Mouse (Mus musculus) activated CD4-positive, CD25-positive, alpha-beta regulatory T cell, adult 4 months (primary cell): ENCODE measurements around the gene Thsd7a. TPM values are rescaled to one million over a fixed set of nuclear protein-coding genes. Genes with fewer than 3 reads are reported as not detected.

Source experiments
- ATAC-seq: one replicate; pipeline ENCODE4 v1.8.0; 2017
- polyA plus RNA-seq, 2 experiments: library from polyadenylated mRNA; unstranded; fragments of 100-300 nt; shearing (Covaris generic); gene quantifications; one replicate each; pipeline ENCODE4 v1.2.1; 2017

Thsd7a gene
- polyA plus RNA-seq, 2 experiments from 2014 or later: not detected

DNA sequence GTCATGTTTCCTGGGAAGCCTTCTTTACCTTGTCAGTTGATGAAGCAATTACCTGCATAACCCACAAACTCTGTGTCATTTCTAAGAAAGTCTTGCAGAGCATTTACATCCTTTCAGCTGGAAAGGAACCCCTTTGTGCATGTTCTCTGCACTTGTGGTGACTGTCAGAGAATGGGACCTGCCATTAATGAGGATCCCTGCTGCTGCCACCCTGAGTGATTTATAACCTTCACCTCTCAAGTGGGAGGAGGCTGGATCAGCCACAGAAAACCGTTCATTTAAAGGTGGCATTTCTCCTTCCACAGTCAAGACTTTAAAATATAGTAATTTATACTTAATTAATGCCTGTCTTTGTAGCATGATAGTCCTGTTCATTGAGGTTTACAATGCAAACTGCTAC, 99.6 kb downstream of the Thsd7a start:
- no peak for ATAC-seq

DNA sequence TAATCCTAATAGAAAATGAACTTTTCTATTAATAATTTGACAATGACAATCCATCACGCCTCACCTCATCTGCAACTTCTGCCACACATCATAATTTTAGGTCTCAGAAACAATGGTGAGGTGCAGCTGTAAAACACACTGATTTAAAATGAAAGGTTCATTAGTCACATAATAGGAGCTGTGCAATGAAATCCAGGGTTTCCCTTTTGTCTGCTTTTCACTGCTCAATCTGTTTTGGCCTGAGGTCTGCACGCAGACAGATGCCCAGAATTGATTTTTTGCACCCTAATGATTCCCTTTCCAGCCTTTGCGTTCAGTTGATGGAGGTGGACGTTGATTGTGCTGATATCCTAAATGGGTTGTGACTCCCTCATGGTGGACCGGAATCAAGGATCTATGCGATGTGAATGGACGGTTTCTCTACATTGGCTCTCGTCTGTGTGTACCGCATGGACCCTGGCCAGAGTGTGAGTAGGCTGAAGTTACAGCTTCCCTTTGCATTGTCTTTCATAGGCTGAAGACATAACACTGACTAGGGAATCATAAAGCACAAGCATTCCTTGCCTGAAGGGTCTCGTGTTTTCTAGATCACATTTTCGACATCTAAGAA, 120.5 kb downstream of the Thsd7a start:
- no peak for ATAC-seq

DNA sequence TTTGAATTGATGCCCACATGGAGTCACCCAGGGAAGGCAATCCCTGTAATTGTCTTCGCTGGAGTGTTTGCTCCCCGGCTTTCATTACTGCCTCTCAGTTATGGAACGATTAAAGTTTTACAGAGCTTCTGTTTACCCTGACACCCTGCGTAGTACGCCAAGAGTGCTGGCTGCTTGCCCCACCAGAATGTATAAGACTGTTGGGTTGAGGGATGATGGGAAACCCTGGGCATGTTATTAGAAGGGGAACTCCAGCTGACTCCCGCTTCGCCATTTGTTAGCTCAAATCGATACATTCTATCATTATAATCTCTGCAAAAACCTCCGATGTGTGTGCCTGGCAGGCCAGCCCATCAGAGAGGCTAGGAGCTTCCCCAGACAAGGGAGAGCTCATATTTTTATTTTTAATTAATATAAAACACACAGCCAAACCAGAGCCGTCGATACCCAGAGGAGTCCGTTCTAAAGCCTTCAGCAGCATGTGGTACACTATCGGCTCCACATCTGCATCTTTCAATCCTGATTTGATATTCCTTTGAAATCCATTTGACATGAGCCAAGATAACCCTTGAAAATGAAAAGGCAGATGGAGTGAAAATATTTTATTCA, 142.5 kb downstream of the Thsd7a start:
- no peak for ATAC-seq

DNA sequence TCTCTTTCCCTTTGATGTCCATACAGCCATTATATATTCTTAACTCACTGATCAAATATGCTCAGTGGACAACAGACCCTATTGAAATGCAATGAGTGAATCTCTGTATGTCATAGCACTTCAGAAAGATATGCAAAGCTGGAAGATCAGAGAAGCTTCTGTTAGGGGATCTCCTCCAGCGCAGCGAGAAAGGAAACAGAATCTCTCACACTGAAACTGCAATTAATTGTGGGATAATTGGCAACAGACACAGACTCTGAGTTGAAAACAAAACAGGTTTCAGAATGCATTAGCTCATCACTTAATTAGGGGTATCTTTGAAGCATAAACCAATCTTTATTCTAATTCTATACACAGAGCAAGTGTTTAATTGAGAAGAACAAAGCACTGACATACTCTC, 146.3 kb downstream of the Thsd7a start:
- ATAC-seq: no peak

DNA sequence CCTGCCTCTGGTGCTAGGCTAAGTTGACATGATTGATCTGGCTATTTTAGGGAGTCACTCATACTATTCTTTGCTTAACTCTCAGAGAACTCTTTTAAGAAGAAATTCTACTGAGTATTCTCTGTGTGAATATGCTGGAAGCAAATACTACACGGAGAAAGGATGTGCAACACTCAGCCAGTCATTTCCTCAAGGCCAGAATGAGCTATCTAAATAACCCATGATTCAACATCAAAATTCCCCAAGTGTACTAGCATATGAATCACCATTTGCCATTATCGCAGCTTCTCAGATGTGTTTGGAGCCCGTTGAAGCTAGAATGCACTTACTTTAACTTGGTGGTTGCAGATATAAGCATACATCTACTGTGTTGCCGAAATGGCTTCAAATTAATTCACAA, 147.0 kb downstream of the Thsd7a start:
- ATAC-seq: no peak

DNA sequence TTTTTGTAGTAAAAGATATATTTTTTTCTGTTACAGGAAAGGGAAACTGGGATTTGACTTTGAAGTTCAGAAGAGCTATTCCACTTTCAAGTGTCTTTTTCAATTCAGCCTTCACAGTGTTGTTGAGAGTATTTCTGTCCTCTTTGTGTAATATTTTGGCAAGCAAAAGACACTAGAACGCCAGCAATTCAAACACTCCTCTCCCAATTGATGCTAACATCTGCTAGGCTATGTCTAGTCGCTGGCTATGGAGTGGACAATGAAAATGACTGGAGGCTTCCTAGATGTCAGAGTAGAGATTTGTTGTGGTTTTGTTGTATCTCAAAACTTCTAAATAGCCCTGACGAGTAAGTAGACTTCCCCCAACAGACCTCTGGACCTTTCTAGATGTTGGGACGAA, 164.8 kb downstream of the Thsd7a start:
- no peak for ATAC-seq

DNA sequence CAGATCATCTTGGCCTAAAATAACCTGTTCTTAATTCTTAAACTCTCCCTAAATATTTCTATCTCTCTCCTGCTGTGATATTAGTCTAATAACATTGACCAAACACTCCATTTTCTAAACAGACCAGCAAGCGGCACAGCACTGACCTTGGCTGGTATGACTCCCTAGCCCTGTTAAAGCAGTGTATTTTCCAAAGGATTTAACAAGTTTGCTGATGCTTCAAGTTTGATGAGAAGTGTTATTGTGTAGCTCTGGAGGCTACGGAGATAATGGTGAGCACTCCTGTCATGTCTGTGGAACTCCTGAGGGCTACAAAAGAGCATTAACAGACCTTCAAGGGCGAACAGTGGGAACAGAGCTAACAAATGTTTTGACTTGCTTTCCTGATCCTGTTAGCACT, 168.1 kb downstream of the Thsd7a start:
- ATAC-seq: no peak

DNA sequence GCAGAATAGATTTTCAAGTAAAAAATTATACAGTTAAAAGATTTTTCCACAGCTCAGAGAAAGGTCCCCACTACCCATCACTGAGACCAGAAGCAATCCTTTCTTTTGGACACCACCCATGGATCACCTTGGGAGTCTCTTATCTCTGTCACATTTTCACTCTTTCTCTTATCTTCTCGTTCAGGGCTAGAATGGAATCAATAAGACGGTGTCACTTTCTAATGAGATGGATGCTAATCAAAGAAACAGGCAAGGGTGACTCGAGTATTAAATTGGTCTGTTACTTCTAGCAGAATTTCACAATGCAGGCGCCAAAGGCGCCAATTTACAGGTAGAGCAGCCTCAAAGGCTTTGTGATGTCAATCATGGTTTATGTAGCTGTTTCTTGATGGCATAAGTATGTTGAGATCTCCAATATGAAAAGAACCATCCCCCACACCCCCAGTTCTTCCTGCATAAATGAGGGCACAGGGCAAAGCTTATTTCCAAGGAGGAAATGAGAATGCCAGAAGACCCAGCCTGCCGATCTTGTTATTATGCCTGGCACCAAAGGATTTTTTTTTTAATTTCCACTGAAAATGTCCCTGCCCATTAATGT, 173.5 kb downstream of the Thsd7a start:
- ATAC-seq: no peak

DNA sequence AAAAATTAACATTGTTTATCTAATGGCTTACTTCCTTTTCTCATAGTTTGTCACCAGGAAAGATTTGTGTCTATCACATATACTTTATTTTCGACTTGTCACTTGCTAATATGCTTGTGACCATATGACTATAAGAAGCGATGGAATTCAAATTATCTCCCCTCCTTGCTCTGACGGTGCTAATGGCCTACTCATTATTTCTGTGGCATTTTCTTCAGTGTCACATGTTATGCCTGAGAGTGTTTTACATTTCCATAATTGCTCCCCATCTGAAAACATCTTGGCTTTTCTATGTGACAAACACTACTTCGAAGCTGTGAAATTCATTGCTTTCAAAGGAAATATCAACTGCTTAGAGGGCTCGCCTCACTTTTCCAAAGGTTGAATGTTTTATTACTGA, 177.0 kb downstream of the Thsd7a start:
- no peak for ATAC-seq

DNA sequence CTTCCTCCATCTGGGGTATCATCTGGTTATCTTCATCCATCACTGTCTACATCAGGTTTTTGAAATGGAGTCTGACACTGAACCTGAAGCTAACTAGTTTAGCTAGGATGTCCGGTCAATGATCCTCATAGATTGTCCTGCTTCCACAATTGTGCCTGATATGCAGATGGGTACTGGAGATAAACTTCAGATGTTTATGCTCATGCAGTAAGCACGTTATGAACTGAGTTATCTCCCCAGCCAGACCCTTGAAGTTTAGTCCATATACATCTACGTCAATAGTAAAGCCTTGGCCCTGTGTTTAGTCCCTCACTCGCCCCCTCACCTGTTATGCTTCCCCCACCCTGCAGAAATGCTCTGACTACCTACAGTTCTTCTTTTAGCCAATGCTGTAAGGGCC, 184.1 kb downstream of the Thsd7a start:
- ATAC-seq: no peak

DNA sequence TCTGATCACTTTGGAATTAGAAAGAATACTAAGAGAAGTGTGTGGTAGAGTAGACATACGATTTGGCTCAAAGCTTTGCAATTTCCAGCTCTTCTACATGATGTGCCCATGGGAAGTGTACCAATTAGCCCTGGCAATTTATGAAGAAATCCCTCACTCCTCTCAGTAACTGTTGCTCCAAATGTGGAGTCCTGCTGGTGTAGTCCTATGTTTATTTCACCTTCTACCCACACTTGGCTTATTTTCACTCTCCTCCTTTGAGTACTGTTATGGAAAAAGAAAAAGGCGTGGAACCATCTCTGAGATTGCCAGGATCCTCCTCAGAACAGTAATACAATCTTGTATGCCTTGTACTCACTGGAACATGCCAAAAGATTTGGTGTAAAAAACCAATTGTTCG, 186.9 kb downstream of the Thsd7a start:
- ATAC-seq: no peak

DNA sequence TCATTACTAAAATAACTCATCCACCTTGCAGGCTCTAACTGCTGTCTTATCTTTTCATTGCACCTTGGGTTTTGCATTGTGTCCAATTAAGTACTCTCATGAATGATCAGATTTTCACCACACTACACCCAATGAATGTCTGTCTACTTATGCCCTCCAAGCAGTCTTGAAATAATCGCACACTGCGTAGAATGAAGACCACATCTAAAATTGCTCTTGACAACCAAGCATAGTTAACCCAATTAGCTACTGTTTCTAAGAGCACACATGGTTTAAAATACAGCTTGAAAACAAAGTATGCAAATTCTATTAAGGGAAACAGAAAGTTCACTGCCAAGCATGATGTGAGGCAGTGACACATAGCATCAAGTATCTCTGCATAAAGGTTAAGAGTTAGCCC, 188.7 kb downstream of the Thsd7a start:
- ATAC-seq: no peak

DNA sequence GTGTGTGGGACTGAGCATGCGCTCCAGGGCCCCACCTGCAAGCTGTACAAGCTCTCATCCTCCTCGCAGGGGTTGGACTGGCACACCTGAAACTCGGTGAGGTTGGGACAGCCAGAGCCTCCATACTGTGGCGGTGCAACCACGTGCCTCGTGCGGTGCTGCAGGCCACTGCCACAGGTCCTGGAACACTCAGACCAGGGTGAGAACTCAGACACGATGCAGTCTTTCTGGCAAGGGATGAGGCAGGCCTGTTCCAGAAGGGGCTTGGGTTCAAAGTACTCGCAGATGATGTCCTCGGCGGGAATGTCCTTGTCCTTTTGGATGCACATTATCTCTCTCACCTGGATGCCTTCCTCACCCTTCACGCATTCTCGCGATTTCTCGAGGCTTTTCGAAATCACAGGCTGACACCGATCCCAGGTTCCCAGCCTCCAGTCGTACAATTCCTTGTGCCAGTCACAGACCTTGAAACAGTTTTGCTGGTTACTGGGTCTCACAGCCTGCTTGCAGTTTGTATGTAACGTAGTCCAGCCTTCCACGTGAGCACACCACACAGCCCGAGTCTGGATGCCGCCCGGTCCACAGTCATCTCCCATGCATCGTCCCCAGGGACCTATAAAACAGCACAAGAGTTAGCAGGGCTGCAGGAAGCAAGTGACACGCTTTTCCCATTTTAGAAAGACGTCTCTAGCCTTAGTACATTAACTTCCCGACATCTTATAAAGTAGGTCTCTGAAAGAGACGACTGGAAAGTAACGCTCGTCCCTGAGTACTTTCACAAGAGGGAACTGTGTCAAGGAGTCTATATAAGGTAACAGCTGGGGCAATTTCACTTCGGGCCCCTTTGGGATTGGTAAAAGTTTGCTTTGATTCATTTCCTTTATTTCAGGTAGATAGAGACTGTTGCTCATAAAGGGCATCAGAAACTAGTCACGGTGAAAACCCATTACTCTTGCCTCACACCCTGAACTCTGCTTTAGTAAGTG, 193.8 kb downstream of the Thsd7a start:
- ATAC-seq: no peak

DNA sequence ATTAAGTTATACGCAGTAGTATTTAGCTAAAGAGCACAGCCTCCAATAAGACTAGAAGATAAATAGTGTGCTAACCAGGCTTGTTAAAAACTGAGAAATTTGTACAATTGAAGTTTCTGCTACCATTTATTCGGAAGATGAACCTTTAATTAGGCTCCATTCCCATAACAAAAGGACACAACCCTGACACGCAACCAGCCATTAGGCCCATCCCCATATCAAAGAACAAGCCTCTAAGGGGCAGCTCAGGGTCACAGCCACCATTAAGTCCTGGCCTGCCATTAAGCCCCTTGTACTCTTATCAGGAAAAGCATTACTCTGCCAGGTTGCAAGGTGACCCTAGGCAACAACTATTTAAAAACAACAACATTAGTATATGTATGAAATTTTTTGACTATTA, 198.0 kb downstream of the Thsd7a start:
- no peak for ATAC-seq

DNA sequence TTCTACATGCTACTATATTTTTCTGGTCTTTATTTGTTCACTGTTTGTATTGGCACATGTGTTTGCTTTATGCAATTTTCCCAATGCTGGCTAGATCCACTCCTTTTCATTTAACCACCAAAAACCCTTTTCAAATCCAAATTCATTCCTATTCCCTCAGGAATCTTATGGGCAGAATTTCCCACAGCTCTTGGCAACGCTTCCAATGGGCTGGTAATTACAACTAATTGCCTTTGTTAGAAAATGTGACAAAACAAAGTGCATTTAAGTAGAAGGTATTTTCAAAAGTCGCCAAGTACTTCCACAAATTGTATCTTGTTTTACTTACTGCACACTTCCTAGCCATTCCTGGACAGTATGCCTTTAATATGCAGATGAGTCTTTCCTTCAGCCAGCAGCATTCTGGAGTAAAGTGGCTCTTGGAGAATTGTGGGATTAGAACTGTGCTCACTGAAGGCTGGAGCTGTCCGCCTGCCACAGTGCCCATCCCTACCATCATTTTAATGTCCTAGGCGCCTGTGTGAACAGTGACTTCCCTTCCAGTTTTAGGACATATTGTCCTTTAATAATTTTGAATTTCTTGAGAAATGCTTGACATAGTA, 199.1 kb downstream of the Thsd7a start:
- ATAC-seq: no peak

DNA sequence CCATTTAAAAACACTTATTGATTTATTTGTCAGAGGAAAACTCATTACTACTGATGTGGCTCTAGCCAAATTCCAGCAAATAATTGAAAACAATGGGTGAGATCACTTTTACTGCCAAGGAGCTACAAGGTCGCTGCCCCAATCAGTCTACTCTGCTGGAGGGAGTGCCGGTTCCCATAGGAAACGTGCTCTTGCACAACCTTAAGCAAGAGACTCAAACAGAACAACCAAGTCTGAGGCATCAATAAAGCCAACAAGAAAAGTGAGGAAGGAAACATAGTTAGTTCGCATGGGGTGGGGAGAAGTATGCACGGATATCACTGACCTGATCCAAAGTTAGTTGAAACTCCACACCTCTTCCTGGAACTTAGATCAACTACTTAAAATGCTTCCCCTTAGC, 205.1 kb downstream of the Thsd7a start:
- no peak for ATAC-seq

DNA sequence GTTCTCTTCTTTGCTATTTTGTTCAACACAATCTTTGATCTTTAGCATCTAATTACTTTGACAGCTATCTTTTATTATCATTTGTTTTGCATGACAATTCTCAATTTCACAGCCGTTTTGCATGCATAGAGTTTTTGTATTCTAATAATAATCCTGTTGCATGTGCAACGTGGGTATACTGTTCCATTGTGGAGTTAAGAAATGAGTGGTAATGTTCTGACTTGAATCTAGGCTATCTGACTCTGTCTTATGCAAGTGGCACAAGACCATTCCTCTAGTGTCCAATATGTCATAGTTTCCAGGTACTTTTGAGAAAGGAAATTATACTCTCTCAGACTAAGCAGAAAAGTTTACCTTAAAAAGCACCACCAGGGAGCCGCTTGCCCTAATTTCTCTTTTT, 206.7 kb downstream of the Thsd7a start:
- no peak for ATAC-seq

DNA sequence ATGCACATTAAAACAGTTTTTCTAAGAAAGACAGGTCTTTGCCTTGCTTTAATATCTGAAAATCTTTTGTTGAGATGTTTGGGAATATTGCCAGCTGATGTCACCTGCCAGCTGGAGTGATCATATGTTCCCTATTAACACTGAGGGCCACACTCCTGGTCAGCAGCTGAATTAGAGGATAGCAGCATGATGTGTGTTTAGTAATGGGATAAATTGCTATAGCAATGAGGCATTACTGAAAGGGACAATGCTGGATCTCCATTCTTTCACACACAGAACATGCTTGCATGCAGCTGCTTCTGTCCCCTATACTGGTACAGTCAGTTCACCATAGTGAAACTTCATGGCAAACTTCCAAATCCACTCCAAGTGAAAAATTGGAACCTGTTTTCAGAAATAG, 230.1 kb downstream of the Thsd7a start:
- ATAC-seq: no peak

DNA sequence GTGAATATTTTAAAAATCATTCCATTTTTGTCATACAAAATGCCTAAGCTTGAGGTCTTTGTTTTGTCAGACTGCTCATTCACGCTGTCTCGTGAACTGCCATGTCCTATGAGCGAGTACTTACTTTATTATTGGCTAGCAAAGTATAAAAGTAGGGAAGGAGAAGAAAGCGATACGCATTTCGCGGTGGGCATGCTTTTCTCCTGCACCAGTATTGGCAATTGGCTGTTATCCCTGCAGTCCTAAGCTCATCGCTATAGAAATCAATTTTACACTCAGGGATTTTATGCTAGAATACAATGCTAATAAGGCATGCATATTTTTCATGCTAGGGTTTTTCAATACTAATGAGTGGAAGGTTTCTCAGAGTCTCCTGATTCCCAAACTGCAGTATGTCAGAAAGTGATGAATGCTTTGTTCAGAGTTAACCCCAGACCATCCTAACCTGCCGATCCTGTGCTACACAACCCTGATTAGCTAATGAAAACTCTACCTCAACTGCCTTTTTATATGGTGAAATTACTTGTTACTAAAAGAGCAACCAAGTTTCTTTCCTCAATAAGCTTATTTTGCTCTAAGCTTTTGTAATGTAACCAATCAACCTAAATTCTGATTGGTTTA, 230.8 kb downstream of the Thsd7a start:
- no peak for ATAC-seq

DNA sequence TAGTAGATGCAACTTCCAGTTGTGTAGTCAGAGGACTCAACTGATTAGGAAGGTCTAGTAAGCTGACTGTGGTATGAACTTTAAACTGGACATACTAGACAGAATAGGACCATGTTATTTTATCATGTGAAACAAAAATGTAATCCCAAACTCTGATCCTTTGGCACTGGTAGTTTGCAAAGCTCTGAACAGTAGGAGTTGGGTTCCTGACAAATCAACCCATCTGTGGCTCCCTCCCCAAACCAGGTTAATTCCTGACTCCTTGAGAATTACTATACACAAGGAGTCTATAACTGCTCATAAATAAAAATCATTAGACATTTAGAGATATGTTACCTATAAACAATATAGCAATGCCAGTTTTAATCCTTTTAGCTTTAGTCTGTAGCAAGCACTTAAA, 231.5 kb downstream of the Thsd7a start:
- ATAC-seq: no peak

DNA sequence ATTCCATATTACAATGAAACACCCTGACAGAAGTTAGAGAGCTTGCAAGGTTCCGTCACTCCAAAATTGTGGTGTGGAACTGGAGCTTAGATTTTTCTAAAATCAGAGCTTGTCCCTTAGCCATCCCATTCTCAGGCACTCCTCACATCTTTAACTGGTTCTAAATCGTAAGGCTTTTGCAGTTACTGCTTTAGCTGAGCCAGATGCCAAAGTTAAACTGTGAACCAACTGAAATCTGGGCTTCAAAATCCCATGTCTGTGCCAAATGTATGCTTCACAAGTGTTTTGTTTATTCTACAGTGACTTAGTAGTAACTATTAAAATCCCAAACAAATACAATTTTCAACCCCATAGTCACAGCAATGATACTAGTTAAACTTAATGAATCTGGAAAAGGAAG, 242.3 kb downstream of the Thsd7a start:
- ATAC-seq: no peak

DNA sequence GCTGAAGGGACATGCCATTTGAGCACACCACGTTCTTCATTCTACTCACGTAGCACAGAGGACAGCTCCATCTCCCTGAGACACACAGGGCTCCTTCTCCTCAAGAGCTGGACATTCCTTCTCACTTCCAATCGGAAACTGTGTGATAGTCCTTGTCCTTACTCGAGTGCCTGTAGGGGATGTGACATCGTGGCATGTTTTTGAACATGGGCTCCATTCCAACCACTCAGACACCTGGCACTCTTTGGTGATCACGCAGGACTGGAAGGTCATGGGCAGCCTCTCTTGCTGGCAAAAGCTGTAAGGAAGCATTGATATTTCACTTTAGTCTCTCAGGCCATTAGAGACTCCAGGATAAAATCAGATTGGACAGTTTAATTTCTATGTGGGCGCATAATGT, 245.3 kb downstream of the Thsd7a start:
- ATAC-seq: no peak

DNA sequence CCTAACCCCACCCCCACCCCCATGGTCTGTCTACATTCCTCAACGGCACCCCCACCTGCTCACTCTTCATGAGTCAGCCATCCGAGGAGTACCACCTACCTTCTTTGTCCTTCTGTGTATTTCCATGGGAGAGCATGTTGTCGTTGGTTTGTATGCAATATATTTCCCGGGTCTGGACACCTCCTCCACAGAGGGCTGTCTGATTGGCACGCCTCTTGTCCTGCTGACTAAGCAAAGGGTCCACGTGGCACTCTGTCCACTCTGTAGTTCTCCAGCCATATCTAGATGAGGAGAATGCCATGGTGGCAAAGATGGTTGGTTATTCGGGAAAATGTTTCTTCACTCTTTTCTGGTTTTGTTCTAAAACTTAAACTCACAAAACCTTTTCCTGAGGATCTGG, 248.3 kb downstream of the Thsd7a start:
- ATAC-seq: no peak
